Mouse (Mus musculus) adrenal gland, postnatal 4 days (tissue): ENCODE results near the gene Svop. TPM values are rescaled to one million over a fixed set of nuclear protein-coding genes. Genes with fewer than 3 reads are reported as not detected.

Experiments
- DNase-seq, 2 experiments: peaks; one replicate each; pipeline ENCODE4 v3.0.0; 2021 to 2022; ENCODE audit warnings: low spot score in 2 of 2, mixed read lengths in 2 of 2
- total RNA-seq, 2 experiments: library from RNA; stranded (reverse); gene quantifications; 2 replicates each; pipeline ENCODE4 v1.2.3; 2021

Gene Svop
- total RNA-seq, 2 experiments from 2014 or later = 6.2 to 7.5 TPM

DNA sequence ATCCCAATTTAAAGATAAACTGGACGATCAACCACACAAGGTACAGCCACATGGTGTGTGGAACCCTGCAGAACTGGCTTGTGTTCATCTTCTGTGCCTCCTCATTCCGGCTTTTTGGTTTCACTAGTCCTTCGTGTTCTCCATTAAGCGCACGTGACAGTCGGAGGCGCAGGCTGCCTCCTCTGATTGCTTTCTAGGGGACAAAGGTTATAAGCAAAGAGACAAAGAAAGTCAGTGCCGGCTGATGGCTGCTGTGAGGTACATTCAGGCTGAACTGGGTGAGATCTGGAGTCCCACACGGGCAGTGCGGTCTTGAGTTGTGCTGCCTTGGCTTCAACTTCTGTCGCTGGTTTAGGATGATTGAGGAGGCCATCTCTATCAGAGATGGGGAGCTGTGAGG, 86.8 kb downstream of the Svop start:
- DNase-seq = no peak

- no peak for DNase-seq
Observed at GRCm38 (mm10) chr5:114003542-114003941, 87.8 kb downstream of the Svop start, which contains the start of gene Dao. TSS of gene Dao (plus strand) at chr5:114003703.

GRCm38 (mm10) chr5:113999382-113999781, 92.0 kb downstream of the Svop start:
- DNase-seq = no peak

DNA sequence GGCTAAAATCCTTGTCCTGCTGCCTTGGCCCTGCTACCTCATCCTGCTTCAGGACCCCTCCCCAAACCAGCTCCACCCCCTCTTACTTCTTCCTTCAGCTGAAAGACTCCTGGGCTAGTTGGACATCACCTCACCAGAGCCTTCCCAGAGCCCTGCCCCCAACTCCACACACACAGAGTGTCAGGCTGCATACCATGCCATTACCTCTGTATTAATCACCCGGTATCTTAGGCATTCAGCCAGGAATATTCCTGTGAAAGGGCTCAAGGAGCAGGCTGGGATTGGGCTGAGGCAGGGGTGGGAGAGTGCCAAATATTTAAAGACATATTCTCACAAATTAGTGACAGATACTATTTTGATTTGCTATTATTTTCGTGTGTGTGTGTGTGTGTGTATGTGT, 94.9 kb downstream of the Svop start:
- DNase-seq = no peak

DNA sequence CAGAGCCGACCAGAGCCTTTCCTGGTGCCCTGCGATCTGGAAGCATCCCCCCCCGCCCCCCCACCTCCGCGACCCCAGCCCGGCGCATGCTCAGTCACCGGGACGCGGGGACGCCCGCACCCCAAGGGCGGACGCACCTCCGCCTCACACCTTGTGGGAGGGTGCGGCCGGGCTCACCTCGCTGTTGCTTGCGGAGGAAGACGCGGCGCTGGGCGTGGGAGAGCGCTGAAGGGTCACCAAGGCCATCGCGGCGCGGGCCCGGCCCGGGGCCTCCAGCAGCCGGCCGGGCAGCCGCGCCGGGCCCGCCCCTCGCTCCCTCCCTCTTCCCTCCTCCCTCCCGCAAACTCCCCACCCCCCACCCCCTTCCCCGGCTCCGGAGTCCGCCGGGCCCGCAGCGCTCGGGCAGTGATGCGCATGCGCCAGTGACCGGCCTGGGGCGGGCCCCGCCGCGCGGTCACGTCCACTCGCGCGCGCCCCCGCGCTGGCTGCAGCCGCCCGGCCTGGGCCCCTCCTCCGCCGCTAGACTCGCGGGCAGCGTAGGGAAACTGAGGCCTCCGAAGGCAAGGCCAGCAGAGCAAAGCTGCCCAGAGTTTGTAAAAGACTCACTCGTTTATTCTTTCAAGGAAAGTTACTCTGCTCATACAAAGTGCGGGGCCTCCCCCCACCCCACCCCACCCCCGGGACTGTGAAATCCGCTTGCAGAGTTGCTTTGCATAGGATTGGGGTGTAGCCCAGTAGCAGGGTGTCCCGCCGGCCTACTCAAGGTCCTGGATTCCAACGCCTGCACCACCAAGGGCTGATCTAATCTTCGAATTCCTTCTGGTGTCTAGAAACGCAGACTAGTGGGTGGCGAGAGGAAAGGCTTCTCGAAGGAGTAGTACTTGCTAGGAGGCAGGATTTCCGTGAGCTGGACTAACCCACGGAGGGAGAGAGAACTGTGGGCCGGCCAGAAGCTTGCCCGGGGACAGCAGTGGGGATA, 97.6 kb downstream of the Svop start, which contains the start of gene Ssh1:
TSS of gene Ssh1 (minus strand) at position 408 of the 979 bp plus-strand sequence.
- peak; percentile 79 to 84 for DNase-seq

- DNase-seq = no peak
Observed at GRCm38 (mm10) chr5:113993031-113993486, 98.3 kb downstream of the Svop start.

DNA sequence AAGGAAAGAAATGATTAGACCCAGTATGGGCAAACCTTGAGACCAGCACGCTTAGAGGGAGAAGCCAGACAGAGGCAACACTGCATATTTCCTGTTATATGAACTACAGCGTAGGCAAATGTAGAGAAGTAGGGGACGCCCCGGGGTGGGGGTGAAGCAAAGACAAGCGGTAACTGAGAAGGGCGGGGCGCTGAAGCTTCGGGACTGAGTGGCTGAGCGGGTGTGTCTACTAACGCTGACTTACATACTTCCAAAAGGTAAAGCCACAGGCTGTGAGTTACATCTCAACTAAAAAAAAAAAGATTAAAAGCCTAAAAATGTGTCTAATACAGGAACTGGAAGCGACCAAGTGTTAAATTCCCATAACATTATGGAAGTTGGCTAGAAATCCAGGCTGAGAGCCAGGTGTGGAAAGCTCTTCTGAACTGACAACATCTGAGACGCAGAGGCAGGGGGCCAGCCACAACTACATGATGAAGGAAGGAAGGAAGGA, 99.0 kb downstream of the Svop start:
- DNase-seq = no peak

DNA sequence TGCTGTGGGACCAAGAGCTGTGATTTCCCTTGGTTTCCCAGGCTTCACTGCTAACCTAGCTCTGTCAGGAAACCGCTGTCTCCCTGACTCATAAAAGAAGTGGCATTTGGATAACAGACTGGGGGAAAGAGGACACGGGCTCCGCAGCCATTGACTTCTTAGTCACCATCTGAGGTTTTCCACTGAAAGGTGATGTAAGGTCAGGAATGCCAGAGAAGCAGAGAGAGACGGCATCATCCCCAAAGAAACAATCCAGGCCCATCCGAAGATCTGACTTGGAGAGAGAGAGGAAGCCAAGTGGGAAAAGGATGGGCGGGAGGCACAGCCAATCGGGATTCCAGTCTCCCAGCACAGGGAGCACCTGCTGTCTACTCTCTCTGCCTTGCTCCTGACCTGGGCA, 100.2 kb downstream of the Svop start:
- no peak for DNase-seq

DNA sequence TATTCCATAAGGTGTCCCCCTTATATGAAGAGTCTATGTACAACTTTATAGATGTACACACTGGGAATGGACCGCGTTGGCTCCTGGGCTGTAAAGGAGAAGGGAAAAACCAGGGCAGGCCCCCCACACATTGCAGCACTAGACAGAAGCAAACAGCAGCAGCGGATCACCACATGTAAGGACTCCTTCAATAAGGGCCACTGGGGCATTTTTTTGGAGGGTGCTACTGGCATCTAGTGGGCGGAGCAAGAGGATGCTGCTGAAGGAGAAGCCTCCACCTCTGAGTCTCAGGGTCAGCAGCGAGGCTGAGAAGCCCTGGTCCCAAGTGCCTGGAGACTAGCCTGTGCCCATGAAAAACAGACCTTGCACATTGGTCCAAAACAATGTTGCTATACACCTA, 100.8 kb downstream of the Svop start:
- DNase-seq = no peak

DNA sequence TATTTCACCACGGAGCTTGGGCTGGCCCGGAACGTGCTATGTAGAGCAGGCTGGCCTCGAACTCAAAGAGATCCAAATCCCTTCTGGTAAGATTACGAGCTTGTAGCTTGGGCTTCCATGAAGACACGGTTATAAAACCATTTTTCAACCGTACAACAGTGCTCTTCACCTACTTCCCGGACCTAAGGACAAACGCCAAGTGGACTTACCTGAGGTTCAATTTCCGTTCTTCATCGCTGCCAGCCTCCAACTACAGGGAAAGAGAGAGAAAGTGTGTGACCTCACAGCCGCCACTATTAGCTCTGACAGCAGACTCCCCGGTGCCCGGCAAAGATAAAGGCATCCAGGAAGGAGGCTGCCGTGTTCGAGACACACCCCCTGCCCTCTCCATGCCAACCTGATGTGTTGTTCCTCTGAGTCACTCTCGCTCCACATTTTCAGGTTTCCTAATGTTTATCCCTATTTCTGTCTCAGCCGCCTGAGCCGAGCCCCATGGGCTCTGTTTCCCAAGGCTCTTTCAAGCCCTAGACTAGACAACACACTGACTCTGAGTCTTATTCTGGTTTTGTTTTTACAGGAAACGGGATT, 101.8 kb downstream of the Svop start:
- no peak for DNase-seq

GRCm38 (mm10) chr5:113986182-113986961, 105.0 kb downstream of the Svop start:
- no peak for DNase-seq

- DNase-seq = no peak
Observed at GRCm38 (mm10) chr5:113985737-113986136, 105.6 kb downstream of the Svop start.

- no peak for DNase-seq
Observed at GRCm38 (mm10) chr5:113984025-113984740, 107.2 kb downstream of the Svop start.

GRCm38 (mm10) chr5:113983541-113983940, 107.8 kb downstream of the Svop start:
- DNase-seq = no peak

GRCm38 (mm10) chr5:113981843-113982242, 109.5 kb downstream of the Svop start:
- DNase-seq = no peak

DNA sequence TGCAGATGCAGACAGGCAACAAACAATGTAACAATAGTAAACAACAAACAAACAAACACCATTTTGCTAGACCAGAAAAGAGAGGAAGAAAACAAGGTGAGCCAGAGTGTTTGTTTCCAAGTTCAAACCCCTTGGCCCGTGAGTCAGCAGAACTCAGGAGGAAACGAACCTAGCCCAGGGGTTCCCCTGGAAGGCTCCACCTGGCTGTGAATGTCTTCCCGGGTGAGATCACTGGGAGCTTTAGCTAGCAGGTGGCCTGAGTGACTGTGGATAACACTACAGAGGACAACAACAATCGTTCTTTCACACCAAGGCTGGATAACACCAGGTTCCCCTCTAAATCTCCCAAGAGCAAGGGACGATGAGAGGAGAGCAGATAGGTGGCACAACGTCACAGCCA, 110.2 kb downstream of the Svop start:
- DNase-seq = no peak

DNA sequence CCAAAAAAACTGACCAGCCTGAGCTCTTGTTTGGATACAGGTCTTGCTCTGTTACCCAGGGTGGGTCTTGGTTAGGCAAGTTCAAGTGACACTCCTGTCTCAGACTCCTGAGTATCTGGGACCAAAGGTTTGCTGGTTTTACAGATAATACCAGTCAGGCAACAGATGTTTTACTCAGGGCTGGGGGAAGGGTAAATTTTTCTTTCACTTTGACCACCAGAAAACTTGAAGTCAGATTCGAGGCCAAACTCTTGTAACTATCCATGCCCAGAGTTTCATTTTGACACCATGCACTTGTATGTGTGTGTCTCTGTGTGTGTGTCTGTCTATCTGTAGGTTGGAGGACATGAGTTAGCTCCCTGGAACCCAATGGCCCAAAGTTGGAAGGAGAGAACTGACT, 110.9 kb downstream of the Svop start:
- DNase-seq = no peak

DNA sequence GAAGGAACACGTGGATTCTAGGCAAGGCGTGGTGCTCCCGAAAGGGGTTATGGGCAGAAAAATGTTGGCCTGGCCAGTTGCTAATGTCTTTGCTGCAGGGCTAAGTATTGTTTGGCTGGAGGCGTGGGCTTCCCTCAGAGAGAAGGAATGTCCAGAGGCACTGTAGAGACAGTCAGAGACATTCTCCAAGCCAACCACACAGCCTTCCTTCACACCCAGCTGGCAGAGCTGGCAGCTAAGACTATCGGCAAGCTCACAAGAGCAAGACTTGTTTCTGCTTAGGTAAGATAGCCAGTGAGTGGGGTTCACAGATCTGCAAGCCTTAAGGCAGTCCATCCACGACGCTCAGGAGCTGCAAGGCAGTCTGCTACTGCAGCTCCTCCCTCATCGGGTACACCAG, 114.1 kb downstream of the Svop start:
- DNase-seq = no peak
